Mouse (Mus musculus) B cell, adult (primary cell): Measurements from ENCODE around the gene Cuta. TPM values are rescaled to one million over a fixed set of nuclear protein-coding genes. Genes with fewer than 3 reads are reported as not detected.

Experiments used
- total RNA-seq: library from RNA; stranded (reverse); gene quantifications from 4 replicates; pipeline ENCODE4 v1.2.4, GENCODE M21; 2023; ENCODE audit not compliant: inconsistent age

Cuta gene
- total RNA-seq, result 67.3 to 81.8 TPM (median 75.7 TPM) in 4 replicates

DNA sequence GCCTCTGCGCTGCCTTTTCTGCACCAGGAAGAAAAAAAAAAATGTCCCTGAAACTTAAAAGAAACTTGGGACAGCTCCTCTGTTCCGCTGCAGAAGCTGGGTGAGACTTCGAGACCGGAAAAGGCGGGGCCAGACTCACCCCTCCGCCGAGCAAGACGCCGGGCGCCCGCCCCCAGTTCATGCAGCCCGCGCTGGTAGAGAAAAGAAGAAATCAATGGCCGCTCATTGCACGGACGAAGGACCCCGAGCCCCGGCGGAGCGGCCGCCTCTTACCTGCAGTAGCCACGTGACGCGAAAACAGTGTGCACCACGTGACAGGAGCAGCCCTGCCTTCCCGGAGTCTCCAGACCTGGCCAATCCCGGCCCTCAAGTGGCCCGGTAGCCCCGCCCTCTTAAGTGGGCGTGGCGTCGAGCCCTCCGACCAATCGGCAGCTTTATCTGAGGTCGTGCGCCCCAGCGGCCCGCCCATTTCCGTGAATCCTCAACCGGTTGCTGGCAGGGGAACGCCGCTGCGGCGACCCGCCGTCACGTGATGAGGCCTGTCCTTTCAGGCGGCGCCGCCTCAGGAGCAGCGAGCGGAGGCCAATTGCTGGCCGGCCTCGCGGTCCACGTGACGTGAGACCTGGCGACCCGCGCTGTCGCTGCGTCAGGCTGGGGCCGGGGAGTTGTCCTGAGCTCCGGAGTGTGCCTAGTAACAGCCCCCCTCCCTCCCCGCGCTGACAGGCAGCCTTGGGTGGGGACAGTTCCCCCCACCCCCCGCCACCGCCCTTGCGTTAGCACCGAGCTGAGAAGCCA lies at the start of gene Cuta:
Gene Cuta (minus strand): TSS at position 392 of the 795 bp plus-strand sequence.

DNA sequence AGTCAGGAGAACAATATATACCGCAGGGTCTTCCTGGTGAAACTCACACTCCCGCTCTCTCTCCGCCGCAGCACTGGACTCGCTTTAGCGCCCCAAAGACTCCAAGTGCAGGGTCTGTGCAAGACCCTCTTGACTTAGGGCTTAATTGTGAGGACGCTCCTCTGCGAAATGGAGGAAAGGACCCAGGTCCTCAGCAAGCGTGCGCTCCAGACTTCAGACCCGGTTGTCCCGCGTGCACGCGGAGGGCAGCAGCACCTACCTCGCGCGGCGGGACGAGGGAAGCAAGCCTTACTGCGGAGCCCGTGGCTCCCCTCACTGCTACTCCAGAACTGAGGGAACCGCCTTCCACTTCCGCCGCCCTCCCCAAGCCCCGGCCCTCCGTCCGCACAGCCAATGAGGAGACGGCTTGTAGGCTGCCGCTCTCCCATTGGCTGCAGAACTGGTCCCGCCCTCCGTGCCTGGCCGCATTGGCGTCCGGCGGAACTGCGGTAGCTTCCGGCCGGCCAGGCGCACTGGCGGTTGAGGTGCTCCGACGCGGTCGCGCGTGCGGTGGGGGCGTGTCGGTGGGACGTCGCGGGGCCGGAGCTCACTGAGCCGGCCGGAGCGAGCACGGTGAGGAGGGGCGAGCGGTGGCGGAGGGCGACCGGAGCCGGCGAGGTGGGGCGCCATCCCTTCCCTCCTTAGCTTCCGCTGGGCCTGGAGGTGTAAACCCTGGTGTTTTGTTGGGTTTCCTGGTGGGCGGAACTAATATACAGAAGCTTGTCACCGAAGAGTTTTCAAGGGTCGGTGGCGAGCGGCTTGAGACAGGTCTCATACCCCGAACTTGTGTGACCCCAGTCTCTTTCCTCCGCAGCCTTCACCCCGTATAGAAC lies 33.6 kb upstream of the Cuta start, which contains the start of gene Zbtb9:
Gene Zbtb9 (plus strand): TSS at position 465 of the 872 bp plus-strand sequence.

DNA sequence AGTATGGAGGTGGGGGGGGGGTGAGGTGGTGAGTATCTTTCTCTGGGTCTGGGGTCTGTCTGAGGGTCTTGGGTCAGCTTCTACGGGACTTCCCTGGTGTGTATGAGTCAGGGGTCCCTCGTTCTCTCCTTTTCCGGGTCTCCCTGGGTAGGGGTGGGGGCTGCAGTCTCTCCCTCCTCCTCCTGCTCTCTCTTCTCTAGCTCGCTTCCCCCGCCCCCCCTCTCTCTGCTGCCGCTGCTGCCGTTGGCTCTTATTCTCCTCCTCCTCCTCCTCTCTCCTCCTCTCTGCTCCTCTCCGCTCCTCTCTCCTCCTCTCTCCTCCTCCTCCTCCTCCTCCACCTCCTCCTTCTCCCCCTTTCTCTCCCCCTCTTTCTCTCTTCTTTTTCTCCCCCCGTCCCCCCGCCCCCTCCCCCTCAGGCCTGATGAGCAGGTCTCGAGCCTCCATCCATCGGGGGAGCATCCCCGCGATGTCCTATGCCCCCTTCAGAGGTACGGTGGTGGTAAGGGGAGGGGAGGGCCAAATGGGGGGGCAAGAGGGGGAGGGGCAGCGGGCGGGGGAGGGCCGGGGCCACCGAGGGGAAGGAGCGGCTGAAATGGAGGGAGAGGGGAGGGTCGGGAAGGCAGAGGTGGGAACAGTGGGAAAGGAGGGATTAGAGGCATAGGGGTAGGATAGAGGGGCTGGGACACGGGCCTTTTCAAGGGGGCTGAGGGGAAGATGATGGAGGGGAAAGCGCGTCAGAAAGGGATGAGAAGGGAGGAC lies 1.8 kb upstream of the Cuta start, which contains the start of gene Syngap1:
Gene Syngap1 (plus strand): TSS at position 223 of the 759 bp plus-strand sequence.

DNA sequence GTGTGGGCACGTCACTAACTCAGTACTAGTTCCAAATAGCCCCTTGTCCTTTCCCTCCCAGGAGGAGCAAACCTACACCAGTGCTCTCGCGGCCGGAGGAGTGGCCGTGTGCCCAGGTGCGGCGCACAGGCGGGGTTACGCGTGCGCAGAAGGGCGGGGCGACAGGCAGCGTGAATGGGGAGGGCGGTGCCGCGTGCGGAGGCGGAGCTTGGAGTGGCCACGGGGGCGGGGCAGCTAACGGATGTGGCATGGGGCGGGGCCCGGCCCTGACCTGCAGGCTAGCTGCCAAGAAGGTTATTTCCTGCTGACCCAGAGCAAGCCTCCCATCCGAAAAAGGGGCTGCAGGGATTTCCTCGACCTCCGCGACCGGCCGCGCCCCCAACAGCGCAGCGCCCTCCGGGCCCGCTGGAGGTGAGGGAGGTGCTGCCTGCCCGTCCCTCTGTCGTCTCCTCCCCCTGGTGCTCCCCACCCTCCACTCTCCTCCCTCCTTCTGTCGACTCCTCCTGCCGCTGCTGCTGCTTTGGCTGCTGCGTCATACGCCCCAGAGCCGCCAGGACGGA lies 6.5 kb downstream of the Cuta start, which contains the start of gene Phf1:
Gene Phf1 (plus strand): TSS at position 214 of the 560 bp plus-strand sequence.

DNA sequence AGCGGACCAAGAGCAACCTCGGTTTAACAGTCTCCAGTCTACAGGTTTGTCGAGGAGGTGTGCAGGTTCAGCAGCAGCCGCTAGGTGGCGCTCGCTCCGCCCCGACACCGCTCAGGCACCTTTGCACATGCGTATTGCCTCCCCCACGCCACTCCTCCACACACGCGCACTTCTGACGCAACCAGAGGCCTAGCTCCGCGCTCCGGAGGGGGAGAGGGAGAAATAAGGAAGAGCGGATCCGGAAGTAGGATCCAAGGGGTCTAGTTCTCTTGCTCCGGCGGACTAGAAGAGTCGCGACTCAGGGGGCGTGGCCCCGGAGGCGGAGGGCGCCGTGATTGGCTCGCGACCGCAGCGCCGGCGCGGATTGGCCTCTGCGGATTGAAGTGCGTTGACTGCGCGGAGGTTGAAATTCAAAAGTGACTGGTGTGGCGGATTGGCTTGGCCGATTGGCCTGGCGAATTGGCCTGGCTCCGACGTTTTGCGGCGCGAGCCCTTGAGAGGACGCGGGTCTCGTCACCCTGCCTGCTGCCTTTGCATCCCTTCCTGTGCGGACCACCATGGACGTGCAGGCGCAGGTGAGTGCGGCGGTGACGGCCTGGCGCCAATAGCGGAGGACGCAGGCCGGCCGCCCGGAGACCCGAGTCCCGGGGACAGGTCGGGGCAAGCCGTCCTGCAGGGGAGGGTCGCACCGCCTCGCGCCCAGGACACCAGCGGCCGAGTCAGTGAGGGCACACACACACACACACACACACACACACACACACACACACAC lies 22.5 kb downstream of the Cuta start, which contains the start of gene Kifc5b:
Gene Kifc5b (plus strand): TSS at position 381 of the 772 bp plus-strand sequence.

Other genes starting within 250 kb of the Cuta start
- gene Crebrf, start 223.9 kb downstream of the Cuta start, total RNA-seq, result 114 to 129 TPM (median 121 TPM) in 4 replicates
- gene Bnip1, start 158.5 kb downstream of the Cuta start, total RNA-seq, result 41.7 to 57.4 TPM (median 48.1 TPM) in 4 replicates
- not detected in 4 replicates for gene Nkx2-5, start 94.6 kb downstream of the Cuta start, total RNA-seq
- gene Kifc5b, start 22.5 kb downstream of the Cuta start, total RNA-seq, result 6.7 to 9.9 TPM (median 7.9 TPM) in 4 replicates
- 106 to 114 TPM (median 113 TPM) in 4 replicates for gene Phf1, start 6.5 kb downstream of the Cuta start, total RNA-seq
- 1.8 to 3.7 TPM (median 3.0 TPM) in 4 replicates for gene Syngap1, start 1.7 kb upstream of the Cuta start, total RNA-seq
- gene Zbtb9, start 33.6 kb upstream of the Cuta start, total RNA-seq, result 15.3 to 20.4 TPM (median 18.7 TPM) in 4 replicates
- 40.3 to 50.8 TPM (median 46.4 TPM) in 4 replicates for gene Bak1, start 89.4 kb upstream of the Cuta start, total RNA-seq
- 181 to 196 TPM (median 194 TPM) in 4 replicates for gene Itpr3, start 117.7 kb upstream of the Cuta start, total RNA-seq
- gene Uqcc2, start 194.3 kb upstream of the Cuta start, total RNA-seq, result 44.9 to 60.2 TPM (median 52.4 TPM) in 4 replicates
- gene Ip6k3, start 228.2 kb upstream of the Cuta start, total RNA-seq, result not detected in 4 replicates